Mouse (Mus musculus): ENCODE data around the gene Ptprj.

DNA sequence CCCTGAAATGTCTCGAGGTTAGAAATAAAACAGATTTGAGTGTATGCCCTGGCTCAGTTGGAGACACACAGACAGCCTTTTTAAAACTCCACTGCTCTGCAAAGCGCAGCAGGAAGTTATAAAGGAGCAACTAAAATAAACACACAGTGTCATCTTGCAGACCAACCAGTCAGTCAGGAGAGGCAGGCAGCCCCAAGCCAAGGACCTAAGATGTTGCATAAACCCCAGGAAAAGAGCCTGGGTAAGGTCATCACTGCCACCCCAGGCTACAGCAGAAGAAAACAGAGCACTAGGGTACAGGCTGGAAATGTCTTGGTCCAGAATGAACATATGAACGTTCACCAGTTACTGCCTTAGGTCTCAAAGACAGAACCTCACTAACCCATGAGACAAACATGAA lies 78.7 kb downstream of the Ptprj start:
- no peak for TF ChIP-seq EP300 (IDR thresholded peaks at IDR 0.05)
- TF ChIP-seq CTCF (IDR thresholded peaks at IDR 0.05): no peak

All from lung, postnatal 0 days (tissue).